Mouse (Mus musculus): ENCODE results near the gene Olfr291.

Gene Olfr291

DNA sequence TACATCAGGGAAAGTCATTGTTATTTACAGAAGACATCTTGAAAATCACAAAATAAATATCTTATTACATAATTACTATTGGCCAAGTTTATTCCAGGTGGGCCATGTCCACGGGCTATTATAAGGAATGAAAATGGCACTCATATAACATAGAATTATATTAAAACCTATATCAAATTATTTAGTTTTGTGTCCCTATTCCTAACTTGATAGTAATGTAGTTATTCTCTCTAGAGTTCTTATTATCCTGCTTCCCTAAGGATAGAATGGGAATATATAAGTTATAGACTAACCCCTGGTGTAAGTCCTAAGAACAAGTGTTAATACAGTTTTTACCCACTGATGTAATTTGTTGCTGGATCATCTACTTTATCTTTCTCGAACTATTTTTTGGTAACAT, at the start of gene Olfr291:
Gene Olfr291, plus strand, starts transcription at position 301 of the 400 bp plus-strand sequence.
- DNase-seq (ENCODE audit: low spot score): no peak

GRCm38 (mm10) chr7:84805224-84805623, 48.1 kb upstream of the Olfr291 start:
- peak; percentile 43 for DNase-seq (ENCODE audit: low spot score)

GRCm38 (mm10) chr7:84806159-84806558, 47.2 kb upstream of the Olfr291 start:
- no peak for DNase-seq (ENCODE audit: low spot score)

GRCm38 (mm10) chr7:84884530-84884929, 31.2 kb downstream of the Olfr291 start:
- no peak for DNase-seq (ENCODE audit: low spot score)

Measured in layer of hippocampus, adult 11-12 months (tissue).